Mouse (Mus musculus) ES-E14 (cell line): ENCODE data around the gene Olfr1375.

Experiments
- CHD2 ChIP-seq: IDR thresholded peaks from 2 replicates; pipeline ENCODE4 v1.6.1; 2014; ENCODE audit warnings: mild to moderate bottlenecking, low read depth, low read length, inconsistent platforms
- MAFK ChIP-seq: IDR thresholded peaks from 2 replicates; pipeline ENCODE4 v1.6.1; 2014; ENCODE audit warnings: mild to moderate bottlenecking, low read depth, low read length, inconsistent platforms; ENCODE audit not compliant: insufficient read depth
- ZC3H11A ChIP-seq: IDR thresholded peaks from 2 replicates; pipeline ENCODE4 v1.6.1; 2012; ENCODE audit warnings: low read depth, mild to moderate bottlenecking, inconsistent platforms, low read length, borderline replicate concordance

DNA sequence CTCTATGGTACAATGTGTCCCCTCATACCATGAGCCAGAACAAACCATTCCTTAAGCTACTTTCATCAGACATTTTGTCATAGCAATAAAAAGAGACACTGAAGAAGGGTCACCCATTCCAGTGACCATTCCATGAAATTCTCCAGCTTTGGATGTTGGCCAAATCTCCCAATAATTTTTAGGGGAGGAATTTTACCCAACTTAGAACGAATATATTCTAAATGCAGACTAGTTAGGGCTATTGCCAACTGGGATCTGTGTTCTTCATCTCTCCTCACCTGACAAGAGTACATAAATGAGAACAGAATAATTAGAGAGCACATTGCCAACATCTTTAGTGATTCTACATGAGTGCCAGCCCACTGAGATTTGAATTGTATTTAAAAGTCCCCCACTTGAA, 34.0 kb upstream of the Olfr1375 start, which contains the start of gene Olfr54:
- TF ChIP-seq MAFK: no peak
- no peak for TF ChIP-seq CHD2
- TF ChIP-seq ZC3H11A: no peak
